Mouse (Mus musculus) kidney, adult 2 months (tissue): ENCODE data around the gene Diaph3.

Experiments used
- CTCF ChIP-seq: fragments of 200-500 bp; conservative IDR thresholded peaks from 2 replicates; pipeline ENCODE4 v1.5.1; 2011; ENCODE audit warnings: low read depth, mild to moderate bottlenecking, control low read depth, low read length, moderate library complexity, mixed read lengths; ENCODE audit not compliant: insufficient read depth, insufficient read length
- POLR2A ChIP-seq: fragments of 200-500 bp; IDR thresholded peaks from one replicate; pipeline ENCODE4 v1.6.1; 2011; ENCODE audit warnings: low read depth, low read length, control low read depth

DNA sequence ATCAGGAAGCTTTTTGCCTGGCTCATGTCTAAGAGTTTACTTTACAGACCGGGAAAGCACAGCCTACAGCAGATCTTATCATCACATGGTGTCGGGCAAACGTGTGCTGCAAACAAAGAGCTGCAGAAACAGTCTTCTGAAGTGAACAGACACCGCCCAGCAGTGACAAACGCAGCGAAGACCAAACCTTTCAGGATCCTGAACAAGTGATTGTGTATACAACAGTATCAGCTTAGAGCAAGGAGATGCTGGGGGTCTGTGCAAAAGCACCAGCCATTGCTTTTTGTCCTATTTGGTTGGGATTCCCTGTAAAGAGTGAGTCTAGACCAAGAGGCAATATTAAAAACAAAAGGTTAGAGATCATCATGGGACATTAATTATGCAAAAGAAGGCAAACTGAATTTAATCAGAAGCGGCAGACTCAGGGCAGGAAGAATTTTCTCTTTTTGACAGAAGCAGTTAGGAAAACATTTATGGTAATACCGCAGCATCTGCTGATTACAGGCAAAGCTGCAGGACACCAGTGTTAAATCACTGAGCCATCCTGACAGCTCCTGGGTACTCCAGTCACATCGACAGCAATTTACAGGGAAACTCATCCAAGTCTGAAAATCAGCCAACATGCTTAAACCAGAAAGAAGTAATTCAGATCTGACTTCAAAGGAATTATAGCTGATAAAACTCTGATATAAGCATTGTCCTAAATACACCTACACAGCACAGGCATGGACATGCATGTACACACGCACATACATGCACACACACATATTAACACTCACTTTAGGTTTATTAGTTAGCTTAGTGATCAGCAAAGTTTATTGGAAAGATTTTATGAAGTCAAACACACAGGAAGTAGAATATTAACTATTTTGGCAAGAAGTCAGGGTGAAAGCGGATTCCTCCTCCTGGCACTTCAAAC, 456.2 kb downstream of the Diaph3 start:
- no peak for TF ChIP-seq POLR2A
- TF ChIP-seq CTCF, result no peak
